Mouse (Mus musculus) ES-CJ7 (cell line): ENCODE results near the gene Baz1a.
"Not testable (repeated sequence)": the region's sequence is repeated elsewhere in the genome, so short reads cannot be mapped to it uniquely, and the experiment has no call there.

Experiments
- DNase-seq: peaks from one replicate; pipeline ENCODE4 v3.0.0; 2011; ENCODE audit warnings: low read depth, low spot score

Gene Baz1a

DNA sequence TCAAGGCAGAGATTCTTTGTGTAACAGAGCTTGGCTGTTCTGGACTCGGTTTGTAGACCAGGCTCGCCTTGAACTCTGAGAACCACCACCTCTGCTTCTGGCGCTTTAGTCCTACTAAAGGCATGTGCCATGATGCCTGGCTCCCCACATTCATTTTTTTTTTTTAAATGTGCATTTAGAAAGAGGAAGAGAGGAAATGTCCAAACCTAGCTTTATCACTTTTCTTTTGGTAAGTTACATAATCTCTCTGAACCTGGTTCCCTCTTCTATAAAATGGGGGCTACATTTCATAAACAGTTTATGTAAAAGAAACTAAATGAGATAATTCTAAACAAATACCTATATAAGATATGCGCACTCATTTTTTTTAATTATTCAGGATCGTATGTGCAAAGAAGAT, 33.2 kb downstream of the Baz1a start:
- DNase-seq, result no peak

DNA sequence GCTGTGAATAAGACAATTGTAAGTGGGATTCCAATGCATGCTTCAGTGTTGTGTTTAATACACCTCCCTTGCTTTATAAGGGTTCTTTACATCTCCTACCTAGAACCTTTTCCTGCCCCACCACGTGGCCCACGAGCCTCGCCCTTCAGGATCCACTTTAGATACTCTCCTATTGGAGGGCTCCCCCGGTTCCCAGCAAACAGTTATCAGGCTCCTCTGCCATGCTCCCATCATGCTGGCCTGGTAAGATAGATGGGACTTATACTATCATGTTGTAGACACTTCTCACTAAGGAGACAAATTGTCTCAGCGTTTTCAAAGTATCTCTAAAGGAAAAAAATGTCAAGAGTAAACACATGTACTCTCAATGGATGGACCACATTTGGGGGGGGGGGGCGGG, 33.6 kb downstream of the Baz1a start:
- DNase-seq, result no peak

DNA sequence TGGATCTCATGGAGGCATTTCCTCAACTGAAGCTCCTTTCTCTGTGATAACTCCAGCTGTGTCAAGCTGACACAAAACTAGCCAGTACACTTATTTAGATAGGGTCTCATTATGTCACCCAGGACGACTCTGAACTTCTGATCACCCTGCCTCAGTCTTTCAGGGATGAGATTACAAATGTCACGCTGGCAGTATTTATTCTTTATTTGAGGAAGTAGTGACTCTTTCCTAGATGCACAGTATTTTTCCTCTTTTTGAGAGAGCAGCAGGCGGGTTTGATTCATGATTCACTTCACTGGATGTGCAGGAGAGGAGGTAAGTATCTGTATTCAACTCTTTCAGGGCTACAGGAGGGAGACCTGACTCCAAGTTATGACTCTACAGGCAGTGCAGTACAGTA, 45.1 kb downstream of the Baz1a start:
- DNase-seq, result no peak

DNA sequence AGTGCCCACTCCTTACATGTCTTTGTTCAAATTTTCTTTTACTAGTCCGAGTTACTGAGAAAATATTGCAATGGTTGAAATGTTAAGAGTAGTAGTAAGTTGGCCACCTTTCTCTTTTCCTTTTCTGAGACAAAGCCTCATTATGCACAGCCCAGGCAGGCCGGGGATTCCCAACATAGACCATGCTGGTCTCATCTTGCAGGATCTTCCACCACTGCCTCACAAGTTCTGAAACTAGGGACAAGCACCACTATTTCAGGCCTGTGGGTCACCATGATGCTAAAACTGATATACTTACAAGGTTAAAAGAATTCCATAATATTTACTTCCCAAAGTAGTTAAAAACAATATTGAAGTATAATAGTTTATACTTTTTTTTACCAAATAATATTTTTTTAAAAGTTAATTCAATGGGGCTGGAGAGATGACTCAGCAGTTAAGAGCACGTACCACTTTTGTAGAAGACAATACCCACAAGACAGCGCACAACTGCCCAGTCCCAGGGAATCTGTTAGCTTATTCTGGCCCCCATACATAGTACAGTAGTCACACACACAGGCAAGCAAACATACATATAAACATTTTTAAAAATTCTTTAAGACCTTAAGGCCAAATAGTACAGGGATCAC, 48.5 kb downstream of the Baz1a start:
- DNase-seq, result no peak

DNA sequence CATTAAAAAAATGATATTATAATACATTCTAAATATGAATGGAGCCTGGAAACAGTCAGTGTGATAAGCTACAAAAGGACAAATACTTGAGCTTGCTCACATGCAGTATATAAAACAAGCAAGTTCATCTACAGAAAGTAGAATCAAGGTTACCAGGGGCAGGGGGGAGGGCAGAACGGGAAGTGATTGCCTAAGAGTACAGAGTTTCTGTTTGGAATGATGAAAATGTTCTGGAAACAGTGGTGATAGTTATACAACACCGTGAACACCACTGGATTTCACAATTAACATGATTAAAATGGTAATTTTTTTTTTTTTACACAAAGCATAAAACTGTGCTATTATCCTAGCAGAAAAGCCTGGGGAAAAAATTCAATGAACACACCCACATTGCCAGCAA, 54.6 kb downstream of the Baz1a start:
- DNase-seq, result no peak

DNA sequence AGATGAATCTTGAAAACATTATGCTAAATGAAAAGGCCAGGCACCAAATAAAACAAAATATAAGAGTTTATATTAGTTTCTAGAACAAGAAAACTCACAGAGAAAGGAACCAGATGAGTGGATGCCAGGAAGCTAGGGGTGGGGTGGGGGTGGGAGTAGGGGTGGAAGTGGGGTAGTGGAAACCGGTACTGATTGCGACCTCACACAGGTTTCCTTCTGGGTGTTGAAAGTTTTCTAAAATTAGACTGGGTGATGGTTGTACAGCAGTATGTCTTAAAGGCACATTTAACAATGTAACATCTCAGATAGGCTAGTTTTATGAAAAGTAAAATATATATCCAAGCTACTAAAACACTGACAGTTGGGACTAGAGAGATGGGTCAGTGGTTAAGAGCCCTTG, 57.2 kb downstream of the Baz1a start:
- no peak for DNase-seq

DNA sequence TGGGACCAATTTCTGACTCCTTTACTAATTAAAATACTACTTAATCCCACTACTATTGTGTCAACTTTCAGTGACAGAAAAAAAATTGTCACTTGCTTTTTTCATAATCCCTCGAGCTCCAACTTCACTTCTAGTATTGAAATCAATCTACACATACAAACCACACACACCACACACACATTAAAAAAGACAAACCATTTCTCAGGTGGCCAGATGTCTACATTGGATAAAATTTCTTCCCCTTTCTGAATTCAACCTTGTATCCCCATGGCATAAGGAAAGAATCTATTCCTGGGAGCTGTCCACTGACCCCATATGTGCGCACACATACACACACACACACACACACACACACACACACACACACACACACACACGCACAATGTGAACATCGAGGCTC, 57.7 kb downstream of the Baz1a start:
- DNase-seq, result no peak

DNA sequence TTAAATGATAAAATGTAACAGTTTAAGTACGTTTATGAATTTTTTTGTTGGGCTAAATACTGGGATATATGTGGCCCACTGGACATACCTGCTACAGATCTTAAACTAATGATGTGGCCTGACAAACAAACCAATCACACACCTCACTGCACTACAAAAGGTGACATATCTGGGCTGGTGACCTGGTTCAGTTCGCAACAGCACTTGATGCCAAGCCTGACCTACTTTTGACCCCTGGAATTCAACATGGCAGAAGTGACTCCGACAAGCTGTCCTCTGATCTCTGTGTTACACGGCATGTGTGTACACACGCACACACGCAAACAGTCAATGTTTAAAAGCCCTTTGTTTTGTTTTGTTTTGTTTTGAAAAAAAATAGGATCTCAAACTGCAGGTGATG, 68.0 kb downstream of the Baz1a start:
- DNase-seq, result no peak

DNA sequence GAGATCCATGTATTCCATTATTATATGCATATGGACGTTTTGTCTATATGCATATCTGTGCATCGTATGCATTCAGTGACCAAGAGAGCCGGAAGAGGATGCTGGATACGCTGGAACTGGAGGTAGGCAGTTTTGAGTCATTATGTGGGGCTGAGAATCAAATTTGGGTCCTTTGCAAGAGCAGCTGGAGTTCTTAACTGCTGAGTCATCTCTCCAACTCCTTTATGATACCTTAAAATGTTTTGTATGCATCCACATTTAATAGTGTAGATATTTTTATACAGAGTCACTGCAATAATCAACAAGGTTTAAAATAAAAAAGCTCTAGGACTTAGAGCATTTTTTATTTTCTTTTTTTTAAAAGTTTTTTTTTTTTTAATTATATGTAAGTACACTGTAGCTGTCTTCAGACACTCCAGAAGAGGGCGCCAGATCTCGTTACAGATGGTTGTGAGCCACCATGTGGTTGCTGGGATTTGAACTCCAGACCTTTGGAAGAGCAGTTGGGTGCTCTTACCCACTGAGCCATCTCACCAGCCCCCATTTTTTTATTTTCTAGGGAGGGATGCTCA, 71.5 kb downstream of the Baz1a start:
- DNase-seq, result not testable (repeated sequence)

DNA sequence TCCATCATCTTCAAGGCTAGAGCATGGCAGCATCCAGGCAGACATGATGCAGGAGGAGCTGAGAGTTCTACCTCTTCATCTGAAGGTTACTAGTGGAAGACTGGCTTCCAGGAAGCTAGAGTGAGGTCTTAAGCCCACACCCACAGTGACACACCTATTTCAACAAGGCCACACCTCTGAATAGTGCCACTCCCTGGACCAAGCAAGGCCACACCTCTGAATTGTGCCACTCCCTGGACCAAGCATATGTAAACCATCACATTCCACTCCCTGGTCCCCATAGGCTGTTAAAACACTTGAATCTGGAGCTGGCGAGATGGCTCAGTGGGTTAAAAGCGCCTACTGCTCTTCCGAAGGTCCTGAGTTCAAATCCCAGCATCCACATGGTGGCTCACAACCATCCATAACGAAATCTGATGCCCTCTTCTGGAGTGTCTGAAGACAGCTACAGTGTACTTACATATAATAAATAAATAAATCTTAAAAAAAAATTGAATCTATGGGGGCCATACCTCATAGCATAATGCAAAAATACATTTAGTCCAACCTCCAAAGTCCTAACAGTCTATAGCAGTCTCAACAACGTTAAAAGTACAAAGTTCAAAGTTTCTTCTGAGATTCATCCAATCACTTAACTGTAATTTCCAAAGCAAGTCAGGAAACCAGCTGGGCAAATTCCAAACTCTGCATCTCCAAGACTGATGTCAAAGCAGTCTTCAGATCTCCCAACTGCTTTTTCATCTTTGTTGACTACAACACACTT, 76.4 kb downstream of the Baz1a start:
- peak; percentile 92 for DNase-seq

DNA sequence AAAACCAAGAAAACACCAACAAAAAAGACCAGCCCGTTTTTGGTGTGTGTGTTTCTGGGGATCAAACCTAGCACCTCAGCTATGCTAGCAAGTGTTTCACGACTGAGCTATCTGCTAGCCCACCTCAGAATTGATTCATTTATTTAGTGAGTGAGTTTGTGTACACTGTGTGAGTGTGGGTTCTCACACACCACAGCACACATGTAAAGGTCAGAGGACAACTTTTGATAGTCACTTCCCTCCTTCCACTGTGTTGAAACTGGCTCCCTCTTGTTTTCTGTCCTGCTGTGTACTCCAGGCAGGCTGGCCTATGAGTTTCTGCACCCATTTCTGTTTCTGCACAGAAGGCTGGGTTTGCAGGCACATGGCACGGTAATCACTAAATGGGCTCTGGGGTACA, 103.8 kb downstream of the Baz1a start:
- no peak for DNase-seq

DNA sequence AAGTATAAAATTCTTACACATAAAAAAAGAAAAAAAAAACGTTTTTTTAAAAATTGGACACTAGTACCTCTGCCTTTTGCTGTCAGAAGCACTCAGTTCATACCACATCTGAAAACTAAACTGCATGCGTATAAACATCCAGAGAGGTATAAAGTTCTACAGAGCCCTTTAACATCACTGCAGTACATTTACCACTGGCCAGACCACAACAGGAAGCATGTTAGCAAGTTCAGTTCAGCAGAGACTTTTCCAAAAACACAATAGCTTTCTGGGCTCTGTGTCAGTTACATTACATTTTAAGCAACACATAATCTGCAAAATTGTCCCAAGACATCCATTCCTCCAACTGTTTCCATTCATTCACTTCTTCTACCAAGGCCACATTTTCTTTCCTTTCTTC, 121.6 kb downstream of the Baz1a start:
- not testable (repeated sequence) for DNase-seq

DNA sequence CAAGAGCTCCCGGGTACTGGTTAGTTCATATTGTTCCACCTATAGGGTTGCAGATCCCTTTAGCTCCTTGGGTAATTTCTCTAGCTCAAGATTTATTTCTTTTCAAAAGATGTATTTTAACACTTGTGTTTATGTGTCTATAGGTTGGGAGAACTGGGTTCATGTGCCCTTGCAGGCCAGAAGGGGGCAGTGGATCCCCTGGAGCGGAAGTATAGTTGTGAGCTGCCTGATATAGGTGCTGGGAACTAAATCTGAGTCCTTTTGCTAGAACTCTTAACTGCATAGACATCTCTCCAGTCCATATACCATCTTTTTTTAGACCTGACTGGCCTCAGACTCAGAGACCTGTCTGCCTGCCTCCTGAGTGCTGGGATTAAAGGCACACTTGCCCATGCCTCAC, 123.7 kb downstream of the Baz1a start:
- DNase-seq, result peak; percentile 37

DNA sequence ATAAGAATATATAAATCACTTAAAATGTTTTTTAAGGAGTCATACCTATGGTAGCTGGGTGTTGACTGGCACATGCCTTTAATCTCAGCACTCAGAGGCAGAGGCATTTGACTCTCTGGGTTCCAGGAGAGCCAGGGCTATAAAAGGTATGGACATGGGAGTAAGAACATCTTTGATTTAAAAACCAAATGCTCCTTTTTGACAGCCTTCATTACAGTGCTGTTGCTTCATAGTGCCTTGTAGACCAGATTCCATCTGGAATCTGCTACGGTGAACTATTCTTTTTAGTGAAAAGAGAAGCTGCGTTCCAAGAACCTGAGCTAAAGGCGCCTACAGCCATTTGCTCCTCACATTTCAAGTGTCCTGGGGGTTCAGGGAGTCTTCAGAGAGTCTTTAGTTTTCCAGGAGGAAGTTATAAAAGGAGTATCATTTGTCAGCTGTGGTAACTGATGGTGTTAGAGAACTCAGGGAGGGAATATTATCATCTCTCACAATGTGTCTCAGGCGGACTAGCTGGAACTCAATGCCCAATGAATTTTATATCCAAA, 126.5 kb downstream of the Baz1a start:
- DNase-seq, result no peak

DNA sequence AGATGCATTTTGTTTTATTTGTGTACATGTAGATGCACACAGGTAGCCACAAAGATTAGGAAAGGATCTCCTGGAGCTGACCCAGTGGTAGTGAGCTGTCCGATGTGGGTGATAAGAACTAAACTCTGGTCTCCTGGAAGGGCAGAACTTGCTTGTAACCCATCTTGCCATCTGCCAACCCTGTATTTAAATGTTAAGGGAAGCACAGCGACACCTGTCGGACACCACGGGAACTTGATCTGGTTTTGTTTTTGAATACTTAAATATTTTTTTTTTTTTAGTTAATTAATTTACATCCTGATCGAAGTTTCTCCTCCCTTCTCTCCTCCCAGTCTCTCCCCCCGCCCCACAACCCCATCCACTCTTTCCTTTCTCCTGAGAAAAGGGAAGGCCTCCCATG, 134.5 kb downstream of the Baz1a start:
- DNase-seq, result peak; percentile 80

DNA sequence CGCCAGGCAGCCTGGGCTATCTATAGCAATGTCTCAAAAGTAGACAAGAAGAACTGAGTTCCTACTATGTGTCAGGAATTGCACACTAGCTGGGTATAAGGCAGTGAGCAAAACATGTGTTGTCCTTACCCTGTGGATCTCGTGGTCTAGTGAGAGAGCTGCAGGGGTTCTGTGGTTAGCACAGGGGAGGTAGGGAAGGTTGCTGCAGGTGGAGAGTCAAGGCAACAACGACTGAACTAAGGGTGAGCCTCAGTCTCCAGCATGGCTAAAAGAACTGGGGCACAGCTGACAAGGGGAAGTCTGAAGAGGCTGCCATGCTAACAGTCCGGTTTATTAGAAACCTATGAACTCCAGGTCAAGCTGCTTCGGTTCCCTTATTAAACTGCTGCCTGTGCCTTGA, 134.9 kb downstream of the Baz1a start:
- no peak for DNase-seq

DNA sequence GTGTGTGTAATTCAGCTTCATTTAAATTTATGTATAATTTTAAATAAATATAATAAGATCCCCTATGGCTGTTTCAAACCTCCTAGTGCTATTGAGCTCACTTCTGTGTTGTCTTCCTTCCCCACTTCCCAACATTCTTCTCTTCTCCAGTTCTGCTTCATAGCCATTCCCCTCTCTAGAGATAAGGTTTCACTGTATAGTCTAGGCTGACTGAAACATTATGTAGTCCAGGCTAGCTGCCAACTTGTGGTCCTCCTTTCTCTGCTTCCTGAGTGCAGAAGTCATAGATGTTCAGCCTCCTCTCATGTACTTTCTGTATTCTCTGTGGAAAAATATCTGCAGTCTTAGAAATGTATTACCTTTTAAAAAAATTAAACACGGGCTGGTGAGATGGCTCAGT, 136.3 kb downstream of the Baz1a start:
- no peak for DNase-seq

DNA sequence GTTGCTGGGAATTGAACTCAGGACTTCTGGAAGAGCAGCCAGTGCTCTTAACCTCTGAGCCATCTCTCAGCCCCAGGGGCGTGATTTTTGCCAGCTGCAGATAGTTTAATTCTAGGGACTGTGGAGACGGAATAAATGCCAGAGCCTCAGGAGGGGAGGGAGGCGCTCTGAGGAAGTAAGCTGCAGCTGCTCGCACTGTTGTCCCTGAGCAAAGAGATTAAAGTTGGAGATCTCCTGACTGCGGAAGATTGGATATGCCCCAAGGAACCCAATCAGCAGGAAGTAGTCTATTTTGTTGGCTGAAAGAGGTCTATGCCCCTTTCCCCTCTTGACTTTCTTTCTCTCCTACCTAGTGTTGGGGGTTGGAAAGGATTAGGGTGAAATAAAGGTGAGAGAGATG, 137.3 kb downstream of the Baz1a start:
- no peak for DNase-seq

DNA sequence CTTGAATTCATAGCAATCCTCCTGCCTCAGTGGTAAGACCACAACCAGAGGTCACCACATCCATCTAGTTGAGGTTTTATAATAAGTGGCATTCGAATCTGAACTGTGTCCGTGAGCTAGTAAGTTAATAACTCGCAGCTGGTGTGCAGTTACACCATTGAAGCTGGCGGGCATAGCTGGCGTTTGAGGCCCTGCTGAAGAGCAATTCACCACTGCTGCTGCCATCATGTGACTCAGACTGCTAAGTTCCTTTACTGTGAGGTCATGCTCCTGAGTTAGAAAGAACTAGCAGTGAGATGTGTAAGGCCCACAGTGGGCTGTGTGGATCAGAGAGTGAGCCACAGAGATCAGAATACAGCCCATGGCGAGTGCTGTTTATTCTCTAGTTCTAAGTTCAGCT, 139.4 kb downstream of the Baz1a start:
- DNase-seq, result no peak

DNA sequence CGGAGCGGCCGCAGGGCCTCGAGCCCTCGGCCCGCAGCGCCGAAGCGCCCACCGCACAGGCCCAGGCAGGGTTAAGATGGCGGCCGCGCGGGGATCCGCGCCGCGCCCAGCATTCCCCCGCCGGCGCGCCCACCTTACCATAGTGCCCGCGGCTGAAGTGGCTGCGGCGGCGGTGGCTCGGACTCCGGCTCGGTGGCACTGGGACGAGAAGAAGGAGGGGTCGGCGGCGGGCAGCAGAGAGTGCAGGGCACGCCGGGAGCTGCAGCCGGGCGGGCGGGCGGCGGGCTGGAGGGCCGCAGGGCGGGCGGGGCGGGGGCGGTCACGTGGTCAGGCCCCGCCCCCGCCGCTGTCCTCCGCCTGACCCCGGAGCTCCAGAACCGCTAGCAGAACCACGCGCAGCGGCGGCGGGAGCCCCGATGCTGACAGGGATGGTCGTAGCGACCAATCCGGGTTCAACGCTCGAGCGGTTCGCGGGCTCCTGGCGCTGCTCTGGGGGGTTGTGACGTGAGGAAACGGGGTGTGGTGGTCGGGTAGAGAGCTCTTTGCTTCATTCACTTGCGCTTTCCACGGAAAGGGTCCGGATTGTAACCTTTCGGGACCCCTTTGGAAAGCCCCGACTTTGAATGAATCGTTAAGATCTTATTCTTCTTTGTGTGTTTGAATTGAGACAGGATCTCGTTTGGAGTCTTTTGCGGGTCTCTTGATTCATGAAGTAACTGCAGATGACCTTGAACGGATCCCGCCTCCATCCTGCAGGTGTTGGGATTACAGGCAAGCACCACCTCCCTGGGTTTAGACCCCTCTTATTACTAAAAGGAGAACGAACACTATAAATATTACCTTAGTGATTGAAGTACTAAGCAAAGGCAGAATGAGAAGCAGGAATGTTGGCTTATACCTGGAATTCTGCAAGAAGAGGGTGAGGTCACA, 151.3 kb downstream of the Baz1a start, which contains the start of gene Cfl2:
Gene Cfl2, minus strand, starts transcription at position 272 of the 930 bp plus-strand sequence.
- DNase-seq, result peak; percentile 84

DNA sequence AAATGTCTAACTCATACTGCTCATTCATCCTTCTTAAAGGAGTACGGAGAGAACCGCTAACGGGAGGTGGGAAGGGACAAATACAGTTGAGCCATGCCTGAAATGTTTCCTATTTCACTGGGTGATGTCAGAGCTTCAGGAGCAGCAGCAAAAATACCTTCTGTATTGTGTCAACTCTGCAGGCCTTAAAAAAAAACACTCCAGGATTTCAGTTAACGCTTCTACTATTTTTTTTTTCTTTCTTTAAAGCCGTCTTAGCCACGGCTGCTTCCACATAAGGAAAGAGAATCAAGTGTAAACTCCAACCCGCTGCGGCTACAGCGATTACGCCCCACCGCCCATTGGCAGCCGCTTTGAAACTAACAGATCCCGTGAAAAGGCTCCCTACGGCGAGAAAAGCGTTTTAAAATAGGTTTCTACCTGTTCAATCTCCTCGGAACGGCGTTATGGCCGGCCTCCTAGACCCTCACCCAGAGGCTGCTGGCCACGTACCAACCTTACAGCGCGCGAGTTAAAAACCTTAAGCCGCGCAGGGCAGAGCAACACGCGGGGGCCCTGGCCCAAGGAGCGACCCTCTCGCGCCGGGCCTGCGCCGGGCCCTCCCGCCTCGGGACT, 152.1 kb downstream of the Baz1a start:
- peak; percentile 40 for DNase-seq
